ENCODE assay signal across 17 mouse cellular contexts in genomic region chr1:126005672-126006071, GRCm38 (mm10).
"Had no signal": no experiment of that assay in that cellular context is flagged by ENCODE, and none has a peak within 500 bp of the region (broad histone marks: within the 10 kb centered on the region; RNA-seq: fewer than 3 reads in every experiment).

No protein-coding gene starts in this region.

- H3K27ac ChIP-seq: neural tube, embryonic 12.5 days; neural tube, embryonic 13.5 days; neural tube, embryonic 15.5 days; stomach, embryonic 15.5 days; stomach, postnatal 0 days had no signal

- H3K36me3 ChIP-seq: neural tube, embryonic 12.5 days; neural tube, embryonic 13.5 days; neural tube, embryonic 15.5 days; stomach, embryonic 15.5 days had no signal

- H3K27me3 ChIP-seq: neural tube, embryonic 12.5 days; neural tube, embryonic 13.5 days; neural tube, embryonic 15.5 days; stomach, embryonic 15.5 days had no signal

- H3K9me3 ChIP-seq: neural tube, embryonic 12.5 days; neural tube, embryonic 13.5 days; neural tube, embryonic 15.5 days; stomach, embryonic 15.5 days had no signal

- DNase-seq: retina, postnatal 1 day; right cerebral cortex, adult 18-20 months; right cerebral cortex, postnatal 14 days; right cerebral cortex, postnatal 25 days; right cerebral cortex, postnatal 4 days; spleen, adult 18-20 months; thymus, adult 18-20 months; thymus, adult 2 months; thymus, postnatal 14 days; thymus, postnatal 25 days; thymus, postnatal 36 days; thymus, postnatal 4 days had no signal

- H3K4me2 ChIP-seq: neural tube, embryonic 12.5 days; neural tube, embryonic 13.5 days; neural tube, embryonic 15.5 days; stomach, embryonic 15.5 days had no signal

- H3K4me3 ChIP-seq: neural tube, embryonic 12.5 days; neural tube, embryonic 13.5 days; neural tube, embryonic 15.5 days; stomach, embryonic 15.5 days had no signal

- H3K9ac ChIP-seq: neural tube, embryonic 12.5 days; neural tube, embryonic 13.5 days; neural tube, embryonic 15.5 days; stomach, embryonic 15.5 days had no signal

- H3K4me1 ChIP-seq: neural tube, embryonic 12.5 days; neural tube, embryonic 13.5 days; neural tube, embryonic 15.5 days; stomach, embryonic 15.5 days had no signal
